Mouse (Mus musculus) erythroblast, embryonic 14.5 days (primary cell): ENCODE results near the gene Gpr182.

ENCODE experiments used
- GATA1 ChIP-seq: IDR thresholded peaks from 2 replicates; pipeline ENCODE4 v1.6.1; 2012; ENCODE audit warnings: low read length, inconsistent platforms, mixed read lengths
- TAL1 ChIP-seq: IDR thresholded peaks from 3 replicates; pipeline ENCODE4 v1.6.1; 2012; ENCODE audit warnings: low read length, inconsistent platforms, mixed read lengths

GRCm38 (mm10) chr10:127776011-127776410 lies 24.5 kb upstream of the Gpr182 start, which contains the start of gene Rdh9:
- TF ChIP-seq GATA1 (no peak), TAL1 (no peak)
